Mouse (Mus musculus): ENCODE results near the gene Ms4a6d. TPM values are rescaled to one million over a fixed set of nuclear protein-coding genes. Genes with fewer than 3 reads are reported as not detected.
"Not testable (repeated sequence)": the region's sequence is repeated elsewhere in the genome, so short reads cannot be mapped to it uniquely, and the experiment has no call there.

The Ms4a6d gene
- polyA plus RNA-seq, 1 experiment from 2014 or later = 3.7 TPM

DNA sequence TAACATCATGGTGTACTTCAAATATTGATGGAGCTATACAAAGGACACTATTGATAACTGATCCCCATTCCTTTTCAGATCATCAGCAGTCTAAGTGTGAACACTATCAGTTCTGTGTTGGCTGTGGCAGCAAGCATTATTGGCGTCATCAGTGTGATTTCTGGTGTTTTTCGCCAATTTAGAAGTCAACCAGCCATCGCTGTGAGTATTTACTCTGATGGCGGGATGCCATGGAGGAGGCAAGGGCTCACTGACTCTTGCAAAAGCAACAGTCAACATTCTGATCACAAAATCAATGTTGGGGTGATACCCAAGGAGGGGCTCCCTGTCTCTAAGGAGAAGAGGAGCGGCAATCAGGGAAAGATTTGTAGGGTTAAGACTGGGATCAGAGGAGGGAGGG, 49.9 kb downstream of the Ms4a6d start:
- H3K27ac ChIP-seq = no peak overlapping the region
- H3K36me3 ChIP-seq = no peaks in the 10 kb centered on the region
- H3K4me1 ChIP-seq (replicated peaks) = no peaks in the 10 kb centered on the region
- no peak for ATAC-seq (replicated peaks; ENCODE audit: insufficient number of reproducible peaks, insufficient read depth, low FRiP score, low read depth)
- no peak overlapping the region for H3K4me3 ChIP-seq
- no peak overlapping the region for H3K9ac ChIP-seq
- H3K4me2 ChIP-seq = no peak overlapping the region
- H3K27me3 ChIP-seq = no peaks in the 10 kb centered on the region
- 82% methylated on average over 5 of the region's 5 CpGs for WGBS
- H3K9me3 ChIP-seq (replicated peaks) = no peaks in the 10 kb centered on the region

DNA sequence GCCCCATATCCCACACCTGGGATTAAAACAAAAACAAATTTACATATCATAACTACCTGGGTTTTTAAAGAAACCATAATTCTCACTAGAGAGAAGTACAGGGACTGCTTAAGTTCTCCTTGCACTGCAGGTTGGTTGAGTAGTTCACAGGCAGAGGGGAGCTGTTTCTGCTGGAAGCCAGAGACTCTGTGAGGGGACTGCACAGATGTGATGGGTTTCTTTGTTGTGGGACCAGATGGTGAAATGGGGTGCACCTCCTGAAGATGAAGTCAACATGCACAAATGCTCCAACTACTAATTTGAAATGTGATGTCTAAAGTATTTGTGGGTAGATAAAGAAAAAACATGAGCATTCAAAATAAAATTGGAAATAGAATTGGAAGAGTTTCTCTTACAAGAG, 56.7 kb downstream of the Ms4a6d start:
- Histone ChIP-seq H3K4me2 (no peak overlapping the region), H3K4me1 (replicated peaks) (no peaks in the 10 kb centered on the region), H3K9ac (no peak overlapping the region), H3K9me3 (replicated peaks) (no peaks in the 10 kb centered on the region), H3K4me3 (no peak overlapping the region), H3K36me3 (no peaks in the 10 kb centered on the region), H3K27ac (no peak overlapping the region), H3K27me3 (no peaks in the 10 kb centered on the region)
- no peak for ATAC-seq (replicated peaks; ENCODE audit: insufficient number of reproducible peaks, insufficient read depth, low FRiP score, low read depth)

GRCm38 (mm10) chr19:11544383-11544782, 60.3 kb downstream of the Ms4a6d start:
- H3K27ac ChIP-seq; H3K27me3 ChIP-seq; H3K4me2 ChIP-seq; H3K9me3 ChIP-seq (replicated peaks); H3K9ac ChIP-seq; H3K36me3 ChIP-seq; H3K4me1 ChIP-seq (replicated peaks); ATAC-seq (replicated peaks; ENCODE audit: insufficient number of reproducible peaks, insufficient read depth, low FRiP score, low read depth); H3K4me3 ChIP-seq: not testable (repeated sequence)
- WGBS = 76% methylated on average over 2 of the region's 2 CpGs

- H3K4me2 ChIP-seq; H3K9ac ChIP-seq; H3K36me3 ChIP-seq; H3K4me1 ChIP-seq (replicated peaks); ATAC-seq (replicated peaks; ENCODE audit: insufficient number of reproducible peaks, insufficient read depth, low FRiP score, low read depth); H3K9me3 ChIP-seq (replicated peaks); H3K27me3 ChIP-seq; H3K27ac ChIP-seq; H3K4me3 ChIP-seq: not testable (repeated sequence)
- WGBS = 79% methylated on average over 1 of the region's 1 CpGs
Observed at GRCm38 (mm10) chr19:11540166-11540821, 64.4 kb downstream of the Ms4a6d start.

DNA sequence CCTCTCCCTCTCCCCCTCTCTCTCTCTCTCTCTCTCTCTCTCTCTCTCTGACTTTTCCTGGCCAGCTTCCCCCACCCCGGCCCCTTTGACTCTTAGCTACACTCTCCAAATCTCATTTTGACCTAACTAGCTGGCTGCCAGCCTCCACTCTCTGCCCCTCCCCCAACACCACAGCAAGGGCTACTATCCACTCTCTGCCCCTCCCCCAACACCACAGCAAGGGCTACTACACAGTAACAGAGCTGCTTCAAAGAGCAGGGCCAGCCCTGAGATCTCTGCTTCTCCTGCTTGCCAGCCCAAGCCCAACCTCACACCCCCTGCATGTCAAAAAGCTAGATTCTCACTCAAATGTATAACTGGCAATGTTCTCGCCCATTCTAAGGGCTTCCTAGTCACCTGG, 67.3 kb downstream of the Ms4a6d start:
- Histone ChIP-seq H3K4me3 (no peak overlapping the region), H3K4me1 (replicated peaks) (no peaks in the 10 kb centered on the region), H3K9me3 (replicated peaks) (no peaks in the 10 kb centered on the region), H3K9ac (no peak overlapping the region), H3K4me2 (no peak overlapping the region), H3K27me3 (no peaks in the 10 kb centered on the region), H3K36me3 (no peaks in the 10 kb centered on the region), H3K27ac (no peak overlapping the region)
- ATAC-seq (replicated peaks; ENCODE audit: insufficient number of reproducible peaks, insufficient read depth, low FRiP score, low read depth) = no peak
- 19% methylated on average over 2 of the region's 2 CpGs for WGBS

Other genes starting within 250 kb of the Ms4a6d start
- gene Ms4a4a, start 229.3 kb downstream of the Ms4a6d start, polyA plus RNA-seq (2015; fragmentation: Nextera tagmentation; extraction: Ambion mirVana) = 4.0 and 8.1 TPM in 2 replicates
- gene Ms4a4c, start 200.1 kb downstream of the Ms4a6d start, polyA plus RNA-seq (2015; fragmentation: Nextera tagmentation; extraction: Ambion mirVana) = 1.1 and 1.4 TPM in 2 replicates
- gene Ms4a4b, start 161.3 kb downstream of the Ms4a6d start, polyA plus RNA-seq (2015; fragmentation: Nextera tagmentation; extraction: Ambion mirVana) = 0.16 and 1.5 TPM in 2 replicates
- 4.5 and 5.8 TPM in 2 replicates for gene Ms4a6c, start 135.5 kb downstream of the Ms4a6d start, polyA plus RNA-seq (2015; fragmentation: Nextera tagmentation; extraction: Ambion mirVana)
- gene Gm8369, start 118.9 kb downstream of the Ms4a6d start, polyA plus RNA-seq (2015; fragmentation: Nextera tagmentation; extraction: Ambion mirVana) = not detected in 2 replicates
- 3.6 and 7.2 TPM in 2 replicates for gene Ms4a6b, start 88.3 kb downstream of the Ms4a6d start, polyA plus RNA-seq (2015; fragmentation: Nextera tagmentation; extraction: Ambion mirVana)
- 0.56 and 0.63 TPM in 2 replicates for gene Ms4a4d, start 68.0 kb downstream of the Ms4a6d start, polyA plus RNA-seq (2015; fragmentation: Nextera tagmentation; extraction: Ambion mirVana)
- gene Ms4a2, start 18.9 kb upstream of the Ms4a6d start, polyA plus RNA-seq (2015; fragmentation: Nextera tagmentation; extraction: Ambion mirVana) = 0.05 TPM in 1 of 2 replicates, not detected in the other
- 0.14 TPM in 1 of 2 replicates, not detected in the other for gene Ms4a3, start 36.0 kb upstream of the Ms4a6d start, polyA plus RNA-seq (2015; fragmentation: Nextera tagmentation; extraction: Ambion mirVana)
- gene Oosp2, start 55.7 kb upstream of the Ms4a6d start, polyA plus RNA-seq (2015; fragmentation: Nextera tagmentation; extraction: Ambion mirVana) = not detected in 2 replicates
- gene Oosp1, start 86.3 kb upstream of the Ms4a6d start, polyA plus RNA-seq (2015; fragmentation: Nextera tagmentation; extraction: Ambion mirVana) = not detected in 2 replicates
- gene Oosp3, start 92.2 kb upstream of the Ms4a6d start, polyA plus RNA-seq (2015; fragmentation: Nextera tagmentation; extraction: Ambion mirVana) = not detected in 2 replicates
- not detected in 2 replicates for gene Gif, start 142.7 kb upstream of the Ms4a6d start, polyA plus RNA-seq (2015; fragmentation: Nextera tagmentation; extraction: Ambion mirVana)
- gene Mrpl16, start 165.5 kb upstream of the Ms4a6d start, polyA plus RNA-seq (2015; fragmentation: Nextera tagmentation; extraction: Ambion mirVana) = 59.4 and 66.6 TPM in 2 replicates
- gene Stx3, start 214.6 kb upstream of the Ms4a6d start, polyA plus RNA-seq (2015; fragmentation: Nextera tagmentation; extraction: Ambion mirVana) = 4.3 and 5.9 TPM in 2 replicates
- not detected in 2 replicates for gene Olfr1417, start 234.4 kb upstream of the Ms4a6d start, polyA plus RNA-seq (2015; fragmentation: Nextera tagmentation; extraction: Ambion mirVana)

Data from heart, embryonic 15.5 days (tissue).